Mouse (Mus musculus): ENCODE measurements around the gene Gm45062. TPM values are rescaled to one million over a fixed set of nuclear protein-coding genes. Genes with fewer than 3 reads are reported as not detected.

Gm45062 gene
- polyA plus RNA-seq, 1 experiment from 2014 or later: 9.1 TPM

DNA sequence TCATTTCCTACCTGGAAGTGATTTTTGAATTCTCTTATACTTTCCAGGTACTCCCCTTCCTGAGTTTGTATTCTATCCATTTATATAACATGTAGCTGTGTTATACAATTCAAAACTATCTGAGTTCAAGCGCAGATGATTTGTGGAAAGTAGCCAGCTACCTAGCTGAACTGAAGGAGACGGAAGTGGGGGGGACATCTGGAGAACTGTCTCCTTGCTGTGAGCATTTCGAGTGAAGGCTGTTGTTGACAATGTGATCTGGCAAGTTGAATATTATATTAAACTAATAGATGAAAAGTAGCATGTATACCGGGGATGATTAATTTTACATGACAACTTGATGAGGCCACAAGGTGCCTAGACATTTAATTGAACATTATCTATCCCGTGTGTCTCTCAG is 196.3 kb downstream of the Gm45062 start:
- Histone ChIP-seq H3K4me3 (no peak overlapping the region), H3K27ac (no peak overlapping the region), H3K36me3 (no peaks in the 10 kb centered on the region), H3K27me3 (ENCODE audit: insufficient read depth, poor library complexity, severe bottlenecking) (no peaks in the 10 kb centered on the region), H3K4me1 (no peaks in the 10 kb centered on the region), H3K9me3 (no peaks in the 10 kb centered on the region)
- DNase-seq (ENCODE audit: low spot score): no peak
- 79% methylated on average over 5 of the region's 5 CpGs for WGBS

DNA sequence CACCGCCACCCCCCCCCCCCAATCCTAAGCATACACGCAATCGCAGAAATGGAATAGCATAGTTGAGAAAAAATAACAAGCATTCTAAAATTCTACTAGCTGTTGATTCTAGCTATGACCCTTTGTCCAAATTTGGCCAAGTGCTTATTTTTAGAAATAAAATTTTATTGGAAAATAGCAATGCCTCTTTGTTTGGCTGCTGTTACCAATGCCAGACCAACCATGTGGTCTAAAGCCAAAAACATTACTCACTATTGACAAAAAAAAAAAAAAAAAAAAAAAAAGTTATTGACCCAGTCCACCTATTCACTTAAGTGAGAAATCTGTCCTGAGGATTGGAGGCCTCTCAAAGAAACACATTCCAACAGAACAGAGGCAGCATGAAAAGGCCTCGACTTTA is 199.3 kb downstream of the Gm45062 start:
- WGBS: 92% methylated on average over 4 of the region's 4 CpGs
- no peak for DNase-seq (ENCODE audit: low spot score)
- no peaks in the 10 kb centered on the region for H3K36me3 ChIP-seq
- no peaks in the 10 kb centered on the region for H3K27me3 ChIP-seq (ENCODE audit: insufficient read depth, poor library complexity, severe bottlenecking)
- H3K4me3 ChIP-seq: no peak overlapping the region
- H3K4me1 ChIP-seq: no peaks in the 10 kb centered on the region
- no peaks in the 10 kb centered on the region for H3K9me3 ChIP-seq
- H3K27ac ChIP-seq: no peak overlapping the region

DNA sequence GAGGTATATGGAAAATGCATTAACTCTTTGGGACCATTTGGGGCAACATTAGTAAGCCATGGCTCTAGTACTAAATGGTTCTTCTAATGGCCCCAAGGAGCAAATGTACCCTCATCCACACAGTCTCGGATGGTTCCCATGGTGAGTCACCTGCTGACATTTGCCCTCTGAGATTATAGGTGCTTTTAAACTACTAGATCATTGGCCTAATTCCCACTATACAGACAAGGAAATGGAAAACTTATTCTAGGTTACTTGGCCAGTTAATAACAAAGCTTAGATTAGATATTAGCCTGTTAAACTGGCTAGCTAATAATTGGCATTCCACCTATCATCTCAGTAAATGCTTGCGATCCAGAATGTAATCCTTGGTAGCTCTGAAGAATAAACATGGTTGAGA is 203.2 kb downstream of the Gm45062 start:
- Histone ChIP-seq H3K27me3 (ENCODE audit: insufficient read depth, poor library complexity, severe bottlenecking) (no peaks in the 10 kb centered on the region), H3K4me3 (no peak overlapping the region), H3K4me1 (no peaks in the 10 kb centered on the region), H3K27ac (no peak overlapping the region), H3K9me3 (no peaks in the 10 kb centered on the region), H3K36me3 (no peaks in the 10 kb centered on the region)
- 81% methylated on average over 2 of the region's 2 CpGs for WGBS
- DNase-seq (ENCODE audit: low spot score): no peak

DNA sequence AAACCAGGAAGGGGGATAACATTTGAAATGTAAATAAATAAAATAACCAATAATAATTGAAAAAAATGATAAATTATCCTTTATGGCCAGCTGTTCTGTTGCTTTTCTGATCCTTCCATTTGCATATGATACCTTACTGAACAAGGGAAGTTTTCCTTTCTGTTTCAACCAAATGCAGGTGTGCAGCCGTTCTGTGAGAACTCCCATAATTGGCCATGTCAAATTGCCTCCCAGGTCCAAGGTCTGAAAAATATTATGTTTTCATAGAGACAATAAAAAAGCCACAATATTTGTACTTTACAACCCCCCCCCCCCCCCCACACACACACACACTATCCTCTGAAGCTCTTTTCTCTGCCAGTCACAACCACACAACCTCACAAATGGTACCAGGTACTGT is 206.1 kb downstream of the Gm45062 start:
- Histone ChIP-seq H3K36me3 (no peaks in the 10 kb centered on the region), H3K4me1 (no peaks in the 10 kb centered on the region), H3K27ac (no peak overlapping the region), H3K9me3 (no peaks in the 10 kb centered on the region), H3K4me3 (no peak overlapping the region), H3K27me3 (ENCODE audit: insufficient read depth, poor library complexity, severe bottlenecking) (no peaks in the 10 kb centered on the region)
- 78% methylated on average over 1 of the region's 1 CpGs for WGBS
- no peak for DNase-seq (ENCODE audit: low spot score)

DNA sequence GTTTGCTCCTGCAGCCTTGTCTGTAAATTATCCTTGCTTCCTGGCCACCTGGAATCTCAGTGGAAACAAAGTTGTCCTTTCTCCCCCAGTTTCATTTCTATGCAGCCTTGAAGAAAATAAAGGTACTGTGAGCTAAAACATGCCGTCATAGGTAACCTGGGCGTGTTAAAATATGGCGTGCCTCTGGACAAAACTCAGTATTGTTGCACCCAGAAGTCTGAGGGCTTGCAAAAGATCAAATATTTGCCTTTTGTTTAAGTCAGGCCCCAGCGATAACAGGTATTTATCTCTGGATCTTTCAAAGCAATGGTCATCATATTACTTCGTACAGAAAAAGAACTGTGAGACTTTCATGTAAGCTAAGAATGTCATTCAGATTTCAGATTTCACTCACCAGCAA is 206.7 kb downstream of the Gm45062 start:
- H3K27ac ChIP-seq: no peak overlapping the region
- WGBS: 83% methylated on average over 5 of the region's 5 CpGs
- H3K4me3 ChIP-seq: no peak overlapping the region
- no peaks in the 10 kb centered on the region for H3K36me3 ChIP-seq
- H3K9me3 ChIP-seq: no peaks in the 10 kb centered on the region
- H3K4me1 ChIP-seq: no peaks in the 10 kb centered on the region
- DNase-seq (ENCODE audit: low spot score): no peak
- no peaks in the 10 kb centered on the region for H3K27me3 ChIP-seq (ENCODE audit: insufficient read depth, poor library complexity, severe bottlenecking)

DNA sequence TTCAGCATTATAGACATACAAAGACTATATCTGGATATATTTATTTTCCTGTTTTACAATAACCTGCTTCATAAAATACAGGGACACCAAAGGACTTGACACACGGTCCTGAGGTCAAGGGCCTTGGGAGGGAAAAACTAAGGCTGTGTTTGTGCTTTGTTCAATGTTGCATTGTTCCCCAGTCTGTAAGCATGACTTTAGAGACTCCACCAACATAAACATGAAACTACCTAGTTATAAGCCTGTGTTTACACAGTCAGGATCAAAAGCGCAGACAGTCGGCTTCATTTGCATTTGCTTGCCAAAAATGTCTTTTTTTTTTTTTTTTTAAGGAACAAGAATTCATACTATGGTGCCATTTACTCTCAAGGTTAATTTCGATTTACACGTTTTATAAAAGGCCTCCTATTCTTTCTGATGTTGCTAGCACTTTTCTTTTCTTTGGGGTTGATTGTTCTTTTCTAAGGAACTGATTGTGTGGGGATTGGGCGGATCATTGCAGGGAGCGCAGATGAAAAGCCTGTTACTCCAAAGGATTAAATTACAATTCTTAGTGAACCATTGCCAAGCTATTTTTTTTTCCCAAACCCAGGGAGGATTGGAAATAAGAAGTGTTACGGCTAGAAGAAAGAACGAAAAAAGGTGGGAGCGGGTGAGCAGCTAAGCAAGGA is 208.6 kb downstream of the Gm45062 start:
- H3K36me3 ChIP-seq: no peaks in the 10 kb centered on the region
- H3K4me1 ChIP-seq: peaks cover 8% of the 10 kb centered on the region
- 83% methylated on average over 10 of the region's 10 CpGs for WGBS
- no peaks in the 10 kb centered on the region for H3K9me3 ChIP-seq
- H3K4me3 ChIP-seq: no peak overlapping the region
- H3K27me3 ChIP-seq (ENCODE audit: insufficient read depth, poor library complexity, severe bottlenecking): no peaks in the 10 kb centered on the region
- DNase-seq (ENCODE audit: low spot score): no peak
- no peak overlapping the region for H3K27ac ChIP-seq

DNA sequence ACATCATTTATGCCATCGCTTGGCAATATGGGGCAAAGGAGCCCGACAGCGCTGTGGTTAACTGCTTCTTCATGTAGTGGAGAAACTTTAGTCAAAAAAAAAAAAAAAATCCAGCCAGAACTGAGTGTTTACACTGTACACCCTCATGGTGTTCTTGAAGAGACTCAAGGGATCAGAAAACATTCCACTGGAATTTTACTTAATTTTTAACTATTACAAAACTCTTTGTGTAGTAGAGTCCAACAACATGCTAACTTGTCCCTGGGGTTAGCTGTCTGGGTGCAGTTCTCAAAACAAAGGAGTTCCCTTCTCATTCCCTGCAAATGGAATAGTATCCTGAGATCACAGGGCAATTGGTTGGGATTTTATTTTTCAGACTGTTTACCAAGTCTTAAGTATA is 210.7 kb downstream of the Gm45062 start:
- DNase-seq (ENCODE audit: low spot score): no peak
- no peaks in the 10 kb centered on the region for H3K27me3 ChIP-seq (ENCODE audit: insufficient read depth, poor library complexity, severe bottlenecking)

DNA sequence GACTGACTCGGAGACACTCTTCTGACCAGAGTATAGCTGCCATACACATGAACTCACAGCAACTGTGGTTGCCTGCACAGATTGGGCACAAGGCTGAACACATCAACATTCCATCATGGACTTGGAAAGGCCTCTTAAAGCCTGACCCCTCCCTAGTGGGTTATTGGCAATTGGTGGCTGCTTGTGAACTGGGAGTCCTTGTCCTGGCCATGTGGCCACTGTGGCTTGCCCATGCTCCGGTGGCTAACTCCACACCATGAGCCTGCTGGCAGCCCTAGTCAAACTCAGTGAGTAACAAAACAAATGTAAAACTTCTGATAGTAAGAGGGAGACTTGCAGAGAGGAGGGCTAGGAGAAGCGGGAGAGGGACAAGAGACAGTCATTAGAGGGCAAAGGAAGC is 212.9 kb downstream of the Gm45062 start:
- Histone ChIP-seq H3K27me3 (ENCODE audit: insufficient read depth, poor library complexity, severe bottlenecking) (no peaks in the 10 kb centered on the region), H3K4me3 (no peak overlapping the region), H3K9me3 (no peaks in the 10 kb centered on the region), H3K4me1 (peaks cover 25% of the 10 kb centered on the region), H3K27ac (peak overlapping the region; percentile 37; the same call in 1 of the 2 replicates), H3K36me3 (no peaks in the 10 kb centered on the region)
- 70% methylated on average over 3 of the region's 3 CpGs for WGBS
- no peak for DNase-seq (ENCODE audit: low spot score)

More for the DNA sequence above, 210.7 kb downstream of the Gm45062 start:
- Histone ChIP-seq H3K36me3 (no peaks in the 10 kb centered on the region), H3K27ac (no peak overlapping the region), H3K4me3 (no peak overlapping the region), H3K9me3 (no peaks in the 10 kb centered on the region), H3K4me1 (peaks cover 25% of the 10 kb centered on the region)
- 96% methylated on average over 3 of the region's 3 CpGs for WGBS

DNA sequence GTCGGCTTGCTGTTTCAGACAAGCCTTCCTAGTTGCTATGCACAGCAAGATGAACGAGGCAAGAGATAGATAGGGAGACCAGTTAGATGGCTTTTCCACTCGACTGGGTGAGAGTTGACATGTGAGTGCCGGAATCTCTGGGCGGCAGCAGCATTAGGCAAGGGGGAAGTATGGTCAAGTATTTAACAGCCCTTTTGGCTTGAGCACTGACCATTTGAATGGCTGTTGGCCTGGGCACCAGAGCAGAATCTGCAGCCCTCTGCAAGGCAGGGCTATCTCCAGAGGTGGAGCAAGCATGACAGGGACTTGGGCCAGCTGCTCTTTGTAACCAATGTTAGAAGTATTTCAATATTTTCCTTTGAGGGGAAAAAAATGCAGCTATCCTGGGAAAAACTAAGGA is 213.7 kb downstream of the Gm45062 start:
- peak overlapping the region; percentile 37; the same call in 1 of the 2 replicates for H3K27ac ChIP-seq
- 14% methylated on average over 5 of the region's 5 CpGs for WGBS

DNA sequence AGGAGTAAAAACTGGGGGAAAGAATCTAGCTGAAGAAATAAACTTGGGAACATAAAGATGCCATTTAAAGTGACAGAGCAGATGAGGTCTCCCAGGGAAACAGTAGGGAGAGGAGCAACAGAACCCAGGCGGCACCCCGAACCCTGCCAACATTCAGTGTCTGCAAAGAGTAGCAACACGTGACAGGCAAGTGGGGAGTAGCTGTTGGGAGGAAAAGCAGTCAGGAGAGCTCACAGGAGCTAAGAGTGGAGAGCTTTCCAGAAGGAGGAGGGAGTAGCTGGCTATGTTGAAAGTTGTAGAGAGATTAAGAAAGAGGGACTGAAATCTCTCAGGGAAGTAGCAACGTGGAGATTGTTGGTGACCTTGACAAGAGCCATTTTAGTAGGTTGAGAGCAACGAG is 214.2 kb downstream of the Gm45062 start:
- H3K4me3 ChIP-seq: no peak overlapping the region
- H3K27ac ChIP-seq: peak overlapping the region; percentile 67
- no peaks in the 10 kb centered on the region for H3K27me3 ChIP-seq (ENCODE audit: insufficient read depth, poor library complexity, severe bottlenecking)
- H3K36me3 ChIP-seq: no peaks in the 10 kb centered on the region
- no peak for DNase-seq (ENCODE audit: low spot score)
- no peaks in the 10 kb centered on the region for H3K9me3 ChIP-seq
- peaks cover 25% of the 10 kb centered on the region for H3K4me1 ChIP-seq
- WGBS: 24% methylated on average over 5 of the region's 5 CpGs

More for the DNA sequence above, 213.7 kb downstream of the Gm45062 start:
- no peaks in the 10 kb centered on the region for H3K36me3 ChIP-seq
- DNase-seq (ENCODE audit: low spot score): peak; percentile 79
- H3K27me3 ChIP-seq (ENCODE audit: insufficient read depth, poor library complexity, severe bottlenecking): no peaks in the 10 kb centered on the region
- peaks cover 25% of the 10 kb centered on the region for H3K4me1 ChIP-seq
- H3K4me3 ChIP-seq: no peak overlapping the region
- no peaks in the 10 kb centered on the region for H3K9me3 ChIP-seq

DNA sequence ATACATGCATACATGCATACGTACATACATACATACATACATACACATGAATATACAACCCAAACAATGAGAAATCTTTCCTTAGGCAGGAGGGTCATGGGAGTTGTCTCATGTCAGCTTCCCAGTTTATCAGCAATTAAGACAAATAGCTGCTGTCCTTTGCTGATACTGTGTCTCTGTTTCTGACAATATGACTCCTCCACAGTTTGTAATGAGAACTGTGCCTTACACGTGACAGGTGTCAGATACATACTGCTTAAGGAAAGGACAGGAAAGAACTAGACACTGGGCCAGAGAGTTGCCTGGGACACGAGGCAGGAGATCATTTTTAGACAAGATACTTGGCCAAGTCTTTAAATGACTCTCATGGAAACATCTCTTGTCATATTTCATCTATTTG is 215.1 kb downstream of the Gm45062 start:
- H3K4me1 ChIP-seq: peaks cover 27% of the 10 kb centered on the region
- H3K27ac ChIP-seq: no peak overlapping the region
- no peaks in the 10 kb centered on the region for H3K9me3 ChIP-seq
- no peaks in the 10 kb centered on the region for H3K27me3 ChIP-seq (ENCODE audit: insufficient read depth, poor library complexity, severe bottlenecking)
- no peaks in the 10 kb centered on the region for H3K36me3 ChIP-seq
- 51% methylated on average over 3 of the region's 3 CpGs for WGBS
- DNase-seq (ENCODE audit: low spot score): no peak
- H3K4me3 ChIP-seq: no peak overlapping the region

DNA sequence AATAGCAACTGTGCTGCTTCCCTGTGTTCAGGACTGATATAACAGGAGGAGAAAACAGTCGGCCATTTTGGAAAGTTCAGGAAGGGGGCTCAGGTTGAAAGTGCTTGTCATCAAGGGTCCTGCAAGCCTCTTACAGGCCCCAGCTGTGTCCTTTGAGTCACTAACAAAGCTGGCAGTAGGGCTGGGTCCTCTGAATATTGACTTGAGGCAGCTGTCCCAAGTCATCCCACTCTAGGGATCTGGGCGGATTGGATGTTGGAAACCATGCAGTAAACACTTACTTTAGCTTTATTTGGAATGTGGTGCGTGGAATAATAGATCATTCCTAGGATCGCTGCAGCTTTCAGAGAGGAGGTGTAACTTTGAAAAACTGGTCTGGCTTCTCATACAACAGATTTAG is 215.6 kb downstream of the Gm45062 start:
- DNase-seq (ENCODE audit: low spot score): no peak
- no peaks in the 10 kb centered on the region for H3K9me3 ChIP-seq
- no peaks in the 10 kb centered on the region for H3K36me3 ChIP-seq
- H3K27me3 ChIP-seq (ENCODE audit: insufficient read depth, poor library complexity, severe bottlenecking): no peaks in the 10 kb centered on the region
- H3K27ac ChIP-seq: 0 out of 2 replicates have a peak overlapping the region, but pooled peaks have one; percentile 22
- H3K4me3 ChIP-seq: no peak overlapping the region
- peaks cover 29% of the 10 kb centered on the region for H3K4me1 ChIP-seq
- 85% methylated on average over 4 of the region's 4 CpGs for WGBS

DNA sequence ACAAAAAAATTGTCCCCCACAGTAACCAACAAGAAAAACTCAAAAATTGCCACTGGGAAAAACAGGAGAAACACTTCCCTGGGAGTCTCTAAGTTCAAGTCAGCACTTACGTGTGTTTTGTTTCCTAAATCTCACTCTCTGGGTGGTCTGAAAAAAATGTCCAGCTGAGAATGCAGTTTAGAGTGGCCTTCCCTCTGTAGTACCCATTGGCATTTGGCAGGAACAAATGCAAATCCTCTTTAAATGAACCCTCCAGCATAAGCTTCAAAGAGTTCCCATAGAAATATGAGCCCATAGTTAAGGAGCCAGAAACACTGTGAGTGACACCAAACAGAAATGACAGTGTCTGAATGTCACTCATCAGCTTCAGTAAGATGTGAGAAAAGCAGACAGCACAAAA is 219.9 kb downstream of the Gm45062 start:
- WGBS: 67% methylated on average over 1 of the region's 1 CpGs
- DNase-seq (ENCODE audit: low spot score): no peak

More for the DNA sequence above, 219.9 kb downstream of the Gm45062 start:
- no peak overlapping the region for H3K4me3 ChIP-seq
- H3K36me3 ChIP-seq: no peaks in the 10 kb centered on the region
- H3K9me3 ChIP-seq: no peaks in the 10 kb centered on the region
- H3K27ac ChIP-seq: no peak overlapping the region
- peaks cover 7% of the 10 kb centered on the region for H3K4me1 ChIP-seq
- H3K27me3 ChIP-seq (ENCODE audit: insufficient read depth, poor library complexity, severe bottlenecking): no peaks in the 10 kb centered on the region

All from heart, embryonic 10.5 days (tissue).